Mouse (Mus musculus) liver, adult 2 months (tissue): ENCODE measurements around the gene 1700016C15Rik. TPM values are rescaled to one million over a fixed set of nuclear protein-coding genes. Genes with fewer than 3 reads are reported as not detected.

Source experiments
- DNase-seq: peaks from one replicate; pipeline ENCODE4 v3.0.0-alpha.2; 2011; ENCODE audit warnings: low read depth, low spot score; ENCODE audit errors: extremely low read depth
- H3K27ac ChIP-seq: fragments of 200-500 bp; replicated peaks from 2 replicates; pipeline ENCODE4 v1.5.1; 2012; ENCODE audit warnings: low read depth, mild to moderate bottlenecking, control low read depth, inconsistent platforms, low read length; ENCODE audit not compliant: insufficient read depth
- H3K27me3 ChIP-seq: fragments of 200-500 bp; 2 replicates; pipeline ENCODE4 v1.6.1; 2012; ENCODE audit warnings: mild to moderate bottlenecking, moderate library complexity, low read length, inconsistent platforms; ENCODE audit not compliant: control insufficient read depth, insufficient read depth
- H3K36me3 ChIP-seq: fragments of 200-500 bp; 2 replicates; pipeline ENCODE4 v1.6.1; 2012; ENCODE audit warnings: low read length, inconsistent platforms; ENCODE audit not compliant: control insufficient read depth, insufficient read depth
- H3K4me1 ChIP-seq: fragments of 200-500 bp; 2 replicates; pipeline ENCODE4 v1.6.1; 2011; ENCODE audit warnings: low read length; ENCODE audit not compliant: control insufficient read depth, insufficient read depth
- H3K4me3 ChIP-seq: fragments of 200-500 bp; 2 replicates; pipeline ENCODE4 v1.5.1; 2011; ENCODE audit warnings: low read depth, mild to moderate bottlenecking, control low read depth, low read length, moderate library complexity; ENCODE audit not compliant: insufficient read depth
- H3K79me2 ChIP-seq: fragments of 200-500 bp; 2 replicates; pipeline ENCODE4 v1.6.1; 2012; ENCODE audit warnings: inconsistent platforms, mild to moderate bottlenecking, low read length, moderate library complexity; ENCODE audit not compliant: control insufficient read depth, insufficient read depth
- H3K9ac ChIP-seq: fragments of 200-500 bp; 2 replicates; pipeline ENCODE4 v1.6.1; 2012; ENCODE audit warnings: low read depth, mild to moderate bottlenecking, control low read depth, inconsistent platforms, low read length
- CTCF ChIP-seq: fragments of 200-500 bp; IDR thresholded peaks from 2 replicates; pipeline ENCODE4 v1.5.1; 2011; ENCODE audit warnings: low read depth, low read length, control low read depth
- POLR2A ChIP-seq: fragments of 200-500 bp; IDR thresholded peaks from 2 replicates; pipeline ENCODE4 v1.6.1; 2011; ENCODE audit warnings: low read length, control low read depth; ENCODE audit not compliant: insufficient read depth; ENCODE audit errors: extremely low read depth
- WGBS: fragments of 180-500 bp; shearing (Covaris S2); methylation state at CpG from one replicate; pipeline ENCODE4 v1.1.7; 2018; 5-methylcytosine and 5-hydroxymethylcytosine counted together
- polyA plus RNA-seq: library from polyadenylated mRNA; depleted of rRNA; stranded (reverse); fragments of >200 nt; gene quantifications from 2 replicates; pipeline ENCODE4 v1.2.3, GENCODE M21; 2012
- total RNA-seq: library from RNA; depleted of rRNA; stranded (reverse); fragments of >200 nt; gene quantifications from 2 replicates; pipeline ENCODE4 v1.2.3, GENCODE M21; 2014

1700016C15Rik gene
- total and polyA plus RNA-seq, 2 experiments = not detected

DNA sequence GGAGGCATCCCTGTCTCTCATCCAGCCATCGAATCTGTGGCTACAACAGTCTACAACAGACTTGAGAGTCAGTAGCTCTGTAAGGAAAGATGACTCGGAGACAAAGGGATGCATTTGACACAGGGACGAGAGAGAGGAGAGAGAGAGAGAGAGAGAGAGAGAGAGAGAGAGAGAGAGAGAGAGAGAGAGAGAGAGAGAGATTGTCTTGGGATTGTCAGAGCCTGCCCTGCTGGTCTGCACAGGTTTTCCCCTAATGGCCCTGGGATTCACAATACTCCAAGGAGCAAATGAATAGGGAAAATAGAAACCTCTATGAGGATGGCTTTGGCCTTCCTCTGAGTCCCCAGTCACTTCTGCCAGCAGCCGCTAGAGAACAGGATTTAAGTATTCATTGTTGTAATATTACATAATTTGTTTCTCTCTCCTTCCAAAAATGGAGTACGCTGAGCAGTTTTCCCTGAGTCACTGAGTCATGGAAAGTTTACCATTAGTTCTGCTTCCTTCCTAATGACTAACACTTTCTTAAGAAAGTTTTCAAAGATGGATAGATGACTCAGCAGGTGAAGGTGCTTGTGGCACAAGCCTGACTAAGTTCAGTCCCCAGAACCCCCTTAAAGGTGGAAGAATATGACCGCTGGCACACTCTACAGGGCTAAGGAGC lies 26.3 kb upstream of the 1700016C15Rik start:
- WGBS = 55% methylated on average over 6 of the region's 6 CpGs
- H3K4me1 ChIP-seq = no peaks in the 10 kb centered on the region
- no peak overlapping the region for H3K27ac ChIP-seq
- H3K36me3 ChIP-seq = no peaks in the 10 kb centered on the region
- H3K79me2 ChIP-seq = no peaks in the 10 kb centered on the region
- no peak overlapping the region for H3K4me3 ChIP-seq
- no peak for TF ChIP-seq POLR2A
- no peak for TF ChIP-seq CTCF
- no peak for DNase-seq
- no peaks in the 10 kb centered on the region for H3K27me3 ChIP-seq
- H3K9ac ChIP-seq = no peak overlapping the region

GRCm38 (mm10) chr1:177705204-177705603 lies 24.4 kb upstream of the 1700016C15Rik start:
- no peaks in the 10 kb centered on the region for H3K27me3 ChIP-seq
- 62% methylated on average over 2 of the region's 2 CpGs for WGBS
- H3K27ac ChIP-seq = no peak overlapping the region
- TF ChIP-seq POLR2A (no peak), CTCF (peak; percentile 16; the same call in 1 of the 2 replicates)
- no peaks in the 10 kb centered on the region for H3K36me3 ChIP-seq
- no peaks in the 10 kb centered on the region for H3K79me2 ChIP-seq
- H3K9ac ChIP-seq = no peak overlapping the region
- DNase-seq = peak; percentile 19
- H3K4me3 ChIP-seq = no peak overlapping the region
- no peaks in the 10 kb centered on the region; the same call in 1 of the 2 replicates for H3K4me1 ChIP-seq

- WGBS = 85% methylated on average over 1 of the region's 1 CpGs
- Histone ChIP-seq H3K4me3 (no peak overlapping the region), H3K27me3 (no peaks in the 10 kb centered on the region), H3K4me1 (peaks cover 9% of the 10 kb centered on the region), H3K27ac (no peak overlapping the region), H3K79me2 (no peaks in the 10 kb centered on the region), H3K36me3 (no peaks in the 10 kb centered on the region), H3K9ac (no peak overlapping the region)
- TF ChIP-seq POLR2A (no peak), CTCF (no peak)
- no peak for DNase-seq
These were observed 22.0 kb upstream of the 1700016C15Rik start for GRCm38 (mm10) chr1:177707571-177707970.

GRCm38 (mm10) chr1:177708583-177709055 lies 21.0 kb upstream of the 1700016C15Rik start:
- Histone ChIP-seq H3K9ac (no peak overlapping the region), H3K79me2 (no peaks in the 10 kb centered on the region), H3K36me3 (no peaks in the 10 kb centered on the region), H3K4me1 (peaks cover 12% of the 10 kb centered on the region), H3K27ac (no peak overlapping the region), H3K4me3 (no peak overlapping the region), H3K27me3 (no peaks in the 10 kb centered on the region)
- DNase-seq = peak; percentile 39
- WGBS = 72% methylated on average over 4 of the region's 4 CpGs
- TF ChIP-seq CTCF (no peak), POLR2A (no peak)

GRCm38 (mm10) chr1:177711000-177711399 lies 18.6 kb upstream of the 1700016C15Rik start:
- DNase-seq = peak; percentile 96
- Histone ChIP-seq H3K79me2 (no peaks in the 10 kb centered on the region), H3K4me3 (no peak overlapping the region), H3K27me3 (no peaks in the 10 kb centered on the region), H3K4me1 (peaks cover 12% of the 10 kb centered on the region), H3K36me3 (no peaks in the 10 kb centered on the region), H3K27ac (peak overlapping the region; percentile 50), H3K9ac (no peak overlapping the region)
- 9% methylated on average over 2 of the region's 2 CpGs for WGBS
- TF ChIP-seq POLR2A = no peak
- no peak for TF ChIP-seq CTCF

DNA sequence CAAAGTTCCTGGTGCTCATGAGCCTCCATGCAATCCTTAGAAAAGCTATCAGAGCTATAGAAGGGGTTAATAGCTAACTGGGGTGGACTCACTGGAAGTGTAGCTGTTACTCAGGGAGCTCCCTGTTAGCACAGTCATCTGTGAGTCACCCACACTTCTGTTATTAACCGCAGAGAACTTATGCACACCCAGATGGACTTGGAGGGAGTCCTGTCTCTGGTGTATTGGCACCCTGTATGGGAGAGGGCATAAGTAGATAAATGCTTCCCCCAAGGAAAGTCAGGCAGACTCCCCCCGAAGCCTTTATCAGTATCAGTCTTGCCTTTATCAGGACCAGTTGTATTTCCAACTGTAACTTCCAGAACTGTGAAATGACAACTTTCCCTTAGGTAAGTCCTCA lies 18.2 kb upstream of the 1700016C15Rik start:
- Histone ChIP-seq H3K36me3 (no peaks in the 10 kb centered on the region), H3K9ac (no peak overlapping the region), H3K27me3 (no peaks in the 10 kb centered on the region), H3K27ac (peak overlapping the region; percentile 50), H3K4me1 (peaks cover 12% of the 10 kb centered on the region), H3K79me2 (no peaks in the 10 kb centered on the region), H3K4me3 (no peak overlapping the region)
- WGBS = 63% methylated on average over 2 of the region's 2 CpGs
- no peak for TF ChIP-seq POLR2A
- TF ChIP-seq CTCF = no peak
- DNase-seq = no peak
